Mouse (Mus musculus) embryo, embryonic 10 days (tissue): ENCODE data around the gene Fyn.

ENCODE experiments used
- DNase-seq: peaks from one replicate; pipeline ENCODE4 v3.0.0-alpha.2; 2015; ENCODE audit warnings: low spot score

Fyn gene

GRCm38 (mm10) chr10:39508801-39509200, 140.1 kb downstream of the Fyn start:
- no peak for DNase-seq

- no peak for DNase-seq
Measured at GRCm38 (mm10) chr10:39509937-39510336, 141.3 kb downstream of the Fyn start.

- no peak for DNase-seq
Measured at GRCm38 (mm10) chr10:39512631-39513314, 144.1 kb downstream of the Fyn start.

GRCm38 (mm10) chr10:39514916-39515315, 146.3 kb downstream of the Fyn start:
- no peak for DNase-seq

- no peak for DNase-seq
Measured at GRCm38 (mm10) chr10:39516541-39517133, 148.0 kb downstream of the Fyn start.

- DNase-seq, result no peak
Measured at GRCm38 (mm10) chr10:39517375-39517774, 148.7 kb downstream of the Fyn start.

- no peak for DNase-seq
Measured at GRCm38 (mm10) chr10:39518232-39518631, 149.6 kb downstream of the Fyn start.

GRCm38 (mm10) chr10:39518859-39519258, 150.2 kb downstream of the Fyn start:
- DNase-seq, result no peak

GRCm38 (mm10) chr10:39520123-39520989, 151.7 kb downstream of the Fyn start:
- peak; percentile 72 for DNase-seq

GRCm38 (mm10) chr10:39521327-39521726, 152.7 kb downstream of the Fyn start:
- DNase-seq, result no peak

GRCm38 (mm10) chr10:39521861-39522391, 153.3 kb downstream of the Fyn start:
- DNase-seq, result no peak

- no peak for DNase-seq
Measured at GRCm38 (mm10) chr10:39522857-39523614, 154.4 kb downstream of the Fyn start.

GRCm38 (mm10) chr10:39524355-39524754, 155.7 kb downstream of the Fyn start:
- DNase-seq, result no peak

GRCm38 (mm10) chr10:39525431-39525830, 156.8 kb downstream of the Fyn start:
- DNase-seq, result no peak

GRCm38 (mm10) chr10:39527113-39527512, 158.5 kb downstream of the Fyn start:
- no peak for DNase-seq

GRCm38 (mm10) chr10:39529179-39529578, 160.5 kb downstream of the Fyn start:
- DNase-seq, result no peak

GRCm38 (mm10) chr10:39532008-39532740, 163.5 kb downstream of the Fyn start:
- DNase-seq, result peak; percentile 58

- no peak for DNase-seq
Measured at GRCm38 (mm10) chr10:39532823-39533222, 164.2 kb downstream of the Fyn start.

- DNase-seq, result peak; percentile 67
Measured at GRCm38 (mm10) chr10:39534324-39535026, 165.8 kb downstream of the Fyn start.

- no peak for DNase-seq
Measured at GRCm38 (mm10) chr10:39535347-39535746, 166.7 kb downstream of the Fyn start.

- DNase-seq, result no peak
Measured at GRCm38 (mm10) chr10:39536258-39536657, 167.6 kb downstream of the Fyn start.
